27 mouse cellular contexts compared by ENCODE assay signal in the genomic region with DNA sequence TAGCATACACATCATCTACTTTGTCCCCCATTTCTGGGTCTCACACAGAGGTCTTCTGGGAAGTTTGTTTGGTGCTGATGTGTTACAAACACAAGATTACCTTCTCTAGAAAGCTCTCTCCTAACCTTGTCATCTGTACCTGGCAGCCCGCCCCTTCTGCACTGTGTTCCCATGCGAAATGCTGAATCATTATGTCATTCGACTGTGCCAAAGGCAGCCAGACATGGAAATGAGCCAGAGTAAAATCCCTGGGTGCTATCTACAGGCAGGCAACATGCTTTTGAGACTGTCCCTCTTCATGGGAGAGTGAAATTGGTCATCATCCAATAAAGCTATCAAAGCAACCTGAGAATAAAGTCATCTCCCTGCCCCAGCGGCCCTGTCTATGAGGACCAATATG. TPM values are rescaled to one million over a fixed set of nuclear protein-coding genes. Genes with fewer than 3 reads are reported as not detected.
A peak's percentile ranks its signal among the peaks of the same experiment; 100 is the strongest.
DNase-seq lines count a peak whose midpoint lies in the region; ATAC-seq and TF ChIP-seq lines count a peak whose summit lies in the region.
"Had no signal": no experiment of that assay in that cellular context is flagged by ENCODE, and none has a peak within 500 bp of the region (broad histone marks: within the 10 kb centered on the region; RNA-seq: fewer than 3 reads in every experiment).

No protein-coding gene starts in this region.

- DNase-seq in adrenal gland, postnatal 10 days, result peak; percentile 17
- DNase-seq in adrenal gland, postnatal 4 days (ENCODE audit: low spot score in 2 of 2), result no peak
- DNase-seq in kidney, adult 2 months, result peak; percentile 55
- no peak for DNase-seq in kidney, adult 11 months
- DNase-seq in lung, postnatal 36 days, result peak; percentile 17
- DNase-seq in lung, postnatal 0 days (ENCODE audit: low spot score), result no peak
- peak; percentile 4 for DNase-seq in heart, postnatal 4 days
- DNase-seq in left cerebral cortex, adult 9 months (ENCODE audit: low spot score in 2 of 2), result no peak
- DNase-seq: B cell, adult 2 months; cerebellum, adult 8-10 months; gastrocnemius, postnatal 10 days; lung, postnatal 14 days; midbrain, embryonic 14.5 days; thymus, postnatal 25 days had no signal

- TF ChIP-seq EP300 in lung, postnatal 0 days (IDR thresholded peaks at IDR 0.05), result no peak

- H3K9me3 ChIP-seq in lung, postnatal 0 days (ENCODE audit: low read length), result no peaks in the 10 kb centered on the region
- H3K9me3 ChIP-seq: embryonic facial prominence, embryonic 12.5 days; forebrain, embryonic 13.5 days; heart, embryonic 13.5 days; megakaryocyte, embryonic 14.5 days; neural tube, embryonic 13.5 days had no signal

- no peak for TF ChIP-seq POLR2A in kidney, adult 2 months (IDR thresholded peaks at IDR 0.05; ENCODE audit: low read depth, low read length)

- H3K4me3 ChIP-seq in kidney, adult 2 months (ENCODE audit: insufficient read depth, low read depth, low read length), result no peak overlapping the region
- no peak overlapping the region for H3K4me3 ChIP-seq in lung, postnatal 0 days (ENCODE audit: low read depth, low read length)
- H3K4me3 ChIP-seq: embryonic facial prominence, embryonic 12.5 days; erythroblast, embryonic 14.5 days; forebrain, embryonic 13.5 days; heart, embryonic 13.5 days; megakaryocyte, embryonic 14.5 days; neural tube, embryonic 13.5 days had no signal

- no peak for ATAC-seq in lung, postnatal 0 days
- ATAC-seq: forebrain, embryonic 13.5 days had no signal

- H3K36me3 ChIP-seq in kidney, adult 2 months (ENCODE audit: control insufficient read depth, insufficient read depth, low read length), result no peaks in the 10 kb centered on the region
- no peaks in the 10 kb centered on the region for H3K36me3 ChIP-seq in lung, postnatal 0 days (ENCODE audit: insufficient read depth, low read length)
- H3K36me3 ChIP-seq: embryonic facial prominence, embryonic 12.5 days; heart, embryonic 13.5 days; neural tube, embryonic 13.5 days had no signal

- H3K27ac ChIP-seq in kidney, adult 2 months (ENCODE audit: insufficient read depth, low read depth, low read length), result no peak overlapping the region
- H3K27ac ChIP-seq in lung, postnatal 0 days (ENCODE audit: low read length), result no peak overlapping the region
- H3K27ac ChIP-seq: embryonic facial prominence, embryonic 12.5 days; forebrain, embryonic 13.5 days; heart, embryonic 13.5 days; kidney, postnatal 0 days; liver, embryonic 14.5 days; neural tube, embryonic 13.5 days had no signal

- WGBS in kidney, adult 2 months, result 63% methylated on average over 4 of the region's 4 CpGs
- WGBS in lung, postnatal 0 days, result 82% methylated on average over 4 of the region's 4 CpGs

- H3K27me3 ChIP-seq in kidney, adult 2 months (replicated peaks; ENCODE audit: control insufficient read depth, insufficient read depth, low read length), result no peaks in the 10 kb centered on the region
- no peaks in the 10 kb centered on the region for H3K27me3 ChIP-seq in lung, postnatal 0 days (replicated peaks; ENCODE audit: insufficient read depth, low read length)
- H3K27me3 ChIP-seq: embryonic facial prominence, embryonic 12.5 days; forebrain, embryonic 13.5 days; heart, embryonic 13.5 days; megakaryocyte, embryonic 14.5 days; neural tube, embryonic 13.5 days had no signal

- no peak for TF ChIP-seq CTCF in kidney, adult 2 months (conservative IDR thresholded peaks at IDR 0.05; ENCODE audit: insufficient read depth, insufficient read length, low read depth, low read length)
- no peak for TF ChIP-seq CTCF in lung, postnatal 0 days (IDR thresholded peaks at IDR 0.05)

- H3K4me1 ChIP-seq in kidney, adult 2 months (ENCODE audit: control insufficient read depth, insufficient read depth, low read length), result no peaks in the 10 kb centered on the region
- no peaks in the 10 kb centered on the region for H3K4me1 ChIP-seq in lung, postnatal 0 days (ENCODE audit: insufficient read depth, low read depth, low read length)
- H3K4me1 ChIP-seq: embryonic facial prominence, embryonic 12.5 days; forebrain, embryonic 13.5 days; heart, embryonic 13.5 days; megakaryocyte, embryonic 14.5 days; neural tube, embryonic 13.5 days had no signal

- H3K9ac ChIP-seq in lung, postnatal 0 days (replicated peaks; ENCODE audit: low read depth), result no peak overlapping the region
- H3K9ac ChIP-seq: embryonic facial prominence, embryonic 12.5 days; forebrain, embryonic 13.5 days; heart, embryonic 13.5 days; liver, embryonic 14.5 days; neural tube, embryonic 13.5 days had no signal

- no peak overlapping the region for H3K4me2 ChIP-seq in lung, postnatal 0 days (replicated peaks; ENCODE audit: low read depth, low read length)
- H3K4me2 ChIP-seq: embryonic facial prominence, embryonic 12.5 days; forebrain, embryonic 13.5 days; heart, embryonic 13.5 days; neural tube, embryonic 13.5 days had no signal

RNA-seq across cellular contexts. Expression of a gene that starts 4.6 kb away (rescaled TPM):
- 10 to 100 TPM in 1 of 2 experiments, 1 to 10 TPM in 1; 6.1 to 13.3 TPM for total RNA-seq in adrenal gland, postnatal 10 days (2021)
- 1 to 10 TPM in 1 of 2 experiments, not detected in 1; 4.0 TPM for total RNA-seq in adrenal gland, postnatal 4 days (2021)
- polyA plus RNA-seq in kidney, adult 2 months (2012; rRNA removed), result not detected in 2 replicates
- polyA plus RNA-seq in lung, postnatal 0 days (2015; fragmentation: Nextera tagmentation; extraction: Ambion mirVana), result 0.37 and 0.61 TPM in 2 replicates
- not detected for total RNA-seq in heart, postnatal 4 days (2021)
- total RNA-seq: gastrocnemius, postnatal 10 days; layer of hippocampus, adult 8-10 months had no signal
- polyA plus RNA-seq: cortical plate, adult 2 months; embryonic facial prominence, embryonic 12.5 days; erythroblast, embryonic 14.5 days; forebrain, embryonic 13.5 days; frontal cortex, adult 2 months; heart, embryonic 13.5 days; hindbrain, embryonic 11.5 days; kidney, postnatal 0 days; limb, embryonic 11.5 days; liver, embryonic 14.5 days; midbrain, embryonic 14.5 days; neural tube, embryonic 13.5 days had no signal

RNA-seq across cellular contexts. Expression of a gene that starts 27.3 kb away (rescaled TPM):
- not detected for total RNA-seq in adrenal gland, postnatal 10 days (2021)
- total RNA-seq in adrenal gland, postnatal 4 days (2021), result not detected
- polyA plus RNA-seq in kidney, adult 2 months (2012; rRNA removed), result not detected in 2 replicates
- polyA plus RNA-seq in lung, postnatal 0 days (2015; fragmentation: Nextera tagmentation; extraction: Ambion mirVana), result not detected in 2 replicates
- not detected for total RNA-seq in heart, postnatal 4 days (2021)
- total RNA-seq: gastrocnemius, postnatal 10 days; layer of hippocampus, adult 8-10 months had no signal
- polyA plus RNA-seq: embryonic facial prominence, embryonic 12.5 days; erythroblast, embryonic 14.5 days; forebrain, embryonic 13.5 days; heart, embryonic 13.5 days; hindbrain, embryonic 11.5 days; kidney, postnatal 0 days; limb, embryonic 11.5 days; liver, embryonic 14.5 days; midbrain, embryonic 14.5 days; neural tube, embryonic 13.5 days had no signal

RNA-seq across cellular contexts. Expression of a gene that starts 55.8 kb away (rescaled TPM):
- total RNA-seq in adrenal gland, postnatal 10 days (2021), result 100 to 1,000 TPM; 103 to 217 TPM
- 10 to 100 TPM in 1 of 2 experiments, 1 to 10 TPM in 1; 1.4 to 60.2 TPM for total RNA-seq in adrenal gland, postnatal 4 days (2021)
- 0.22 and 0.39 TPM in 2 replicates for polyA plus RNA-seq in kidney, adult 2 months (2012; rRNA removed)
- polyA plus RNA-seq in lung, postnatal 0 days (2015; fragmentation: Nextera tagmentation; extraction: Ambion mirVana), result 0.08 and 0.24 TPM in 2 replicates
- total RNA-seq in heart, postnatal 4 days (2021), result not detected
- total RNA-seq: layer of hippocampus, adult 8-10 months had no signal
- polyA plus RNA-seq: cortical plate, adult 2 months; embryonic facial prominence, embryonic 12.5 days; erythroblast, embryonic 14.5 days; forebrain, embryonic 13.5 days; heart, embryonic 13.5 days; hindbrain, embryonic 11.5 days; limb, embryonic 11.5 days; midbrain, embryonic 14.5 days; neural tube, embryonic 13.5 days had no signal

Comparison
In these comparisons a context has a peak if more than half of its experiments do, and no peak if none do; other contexts are left out.
1. DNase-seq: peak in adrenal gland, postnatal 10 days (single experiment), kidney, adult 2 months (single experiment), lung, postnatal 36 days (single experiment) and heart, postnatal 4 days (single experiment); none in adrenal gland, postnatal 4 days (0 of 2), kidney, adult 11 months (single experiment), lung, postnatal 0 days (single experiment) and left cerebral cortex, adult 9 months (0 of 2).